Mouse (Mus musculus): ENCODE results near the gene 1810043G02Rik. TPM values are rescaled to one million over a fixed set of nuclear protein-coding genes. Genes with fewer than 3 reads are reported as not detected.
"Not testable (repeated sequence)": the region's sequence is repeated elsewhere in the genome, so short reads cannot be mapped to it uniquely, and the experiment has no call there.

Gene 1810043G02Rik
- polyA plus RNA-seq, 1 experiment: 22.2 TPM

DNA sequence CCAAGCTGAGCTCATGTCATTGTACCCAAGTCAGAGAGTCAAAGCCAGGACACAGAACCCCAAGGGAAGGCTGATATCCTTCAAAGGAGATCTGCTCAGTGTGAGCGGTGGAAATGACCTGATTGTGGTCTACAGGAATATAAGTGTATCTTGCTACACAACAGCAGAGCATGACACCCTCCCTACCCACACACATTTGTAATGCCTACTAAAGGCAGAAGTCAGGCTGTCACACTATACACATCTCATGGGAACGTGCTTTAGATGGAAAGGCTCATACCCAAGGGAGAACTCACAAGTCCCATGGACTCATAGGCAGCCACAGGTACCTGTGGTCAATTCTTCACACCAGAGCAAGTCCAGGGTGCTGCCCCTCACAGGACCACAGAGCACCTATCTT lies 24.0 kb downstream of the 1810043G02Rik start:
- H3K9me3 ChIP-seq: no peaks in the 10 kb centered on the region
- no peak overlapping the region for H3K4me3 ChIP-seq (replicated peaks)
- peaks cover 93% of the 10 kb centered on the region for H3K36me3 ChIP-seq (replicated peaks; ENCODE audit: low read length)
- H3K27me3 ChIP-seq (replicated peaks): no peaks in the 10 kb centered on the region
- peaks cover 36% of the 10 kb centered on the region for H3K4me1 ChIP-seq
- no peak for TF ChIP-seq GATA1 (IDR thresholded peaks at IDR 0.05; ENCODE audit: borderline replicate concordance, low read length)
- TF ChIP-seq FLI1 (IDR thresholded peaks at IDR 0.05; ENCODE audit: low read length): no peak

DNA sequence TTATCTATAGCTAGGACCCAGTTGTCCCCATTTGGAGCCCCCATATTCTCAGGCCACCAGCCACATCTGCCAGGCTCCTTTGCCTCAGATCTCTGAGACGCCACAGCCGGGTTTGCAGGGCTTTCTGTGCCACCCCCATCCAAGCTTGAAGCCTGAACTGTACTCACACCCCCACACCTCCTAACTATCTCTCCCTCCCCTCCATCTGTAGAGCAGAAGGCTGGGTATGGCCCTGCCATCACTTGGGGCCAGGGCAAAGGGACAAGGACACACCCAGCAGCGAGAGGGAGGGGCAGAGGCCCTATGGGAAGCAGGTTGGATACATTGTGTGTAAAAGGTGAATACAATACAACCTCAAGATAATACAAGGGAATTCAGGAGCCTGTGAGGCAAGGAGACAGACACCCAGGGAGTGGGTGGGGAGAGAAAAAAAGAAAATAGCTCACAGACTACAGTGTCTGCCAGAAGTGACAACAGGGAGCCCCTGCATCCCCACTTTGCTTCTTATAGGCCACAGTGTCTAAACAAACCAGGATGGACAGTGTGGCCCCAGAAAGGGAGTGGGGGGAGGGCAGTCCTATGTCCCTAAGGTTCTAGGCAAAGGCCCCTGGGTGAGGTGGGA lies 26.3 kb downstream of the 1810043G02Rik start:
- Histone ChIP-seq H3K27me3 (replicated peaks) (no peaks in the 10 kb centered on the region), H3K4me1 (peaks cover 54% of the 10 kb centered on the region), H3K36me3 (replicated peaks; ENCODE audit: low read length) (peaks cover 84% of the 10 kb centered on the region), H3K4me3 (replicated peaks) (no peak overlapping the region), H3K9me3 (no peaks in the 10 kb centered on the region)
- TF ChIP-seq FLI1 (IDR thresholded peaks at IDR 0.05; ENCODE audit: low read length) (no peak), GATA1 (IDR thresholded peaks at IDR 0.05; ENCODE audit: borderline replicate concordance, low read length) (no peak)

DNA sequence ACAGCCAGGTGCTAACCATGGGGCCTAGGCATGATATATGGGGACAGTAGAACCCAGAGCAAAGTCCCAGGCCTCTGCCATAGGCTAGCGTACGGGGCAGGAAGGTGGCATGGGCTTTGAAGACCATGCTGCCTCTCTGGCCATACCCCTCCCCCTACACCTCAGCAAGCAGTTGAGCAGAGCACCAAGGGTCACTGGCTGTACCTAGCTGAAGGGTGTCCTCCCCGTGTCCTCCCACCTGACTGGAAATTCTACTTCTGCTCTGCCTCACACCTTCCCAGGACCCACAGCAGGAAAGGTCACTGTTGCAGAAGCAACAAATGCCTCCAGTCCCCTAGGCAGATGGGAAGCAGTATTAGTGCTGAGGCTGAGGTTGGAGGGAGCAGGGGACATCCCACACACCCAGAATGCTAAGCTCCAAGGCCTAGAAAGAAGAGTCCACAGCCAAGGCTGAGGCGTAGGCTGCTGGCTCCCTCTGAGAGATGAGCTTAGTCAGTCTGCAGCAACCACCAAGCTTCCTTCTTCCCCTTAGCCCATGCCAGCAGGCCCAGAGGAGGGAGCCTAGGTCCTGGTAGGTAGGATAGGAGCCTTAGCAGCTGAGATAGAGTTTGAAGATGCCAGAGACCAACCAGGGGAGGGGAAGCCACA lies 27.6 kb downstream of the 1810043G02Rik start:
- H3K36me3 ChIP-seq (replicated peaks; ENCODE audit: low read length): peaks cover 71% of the 10 kb centered on the region

DNA sequence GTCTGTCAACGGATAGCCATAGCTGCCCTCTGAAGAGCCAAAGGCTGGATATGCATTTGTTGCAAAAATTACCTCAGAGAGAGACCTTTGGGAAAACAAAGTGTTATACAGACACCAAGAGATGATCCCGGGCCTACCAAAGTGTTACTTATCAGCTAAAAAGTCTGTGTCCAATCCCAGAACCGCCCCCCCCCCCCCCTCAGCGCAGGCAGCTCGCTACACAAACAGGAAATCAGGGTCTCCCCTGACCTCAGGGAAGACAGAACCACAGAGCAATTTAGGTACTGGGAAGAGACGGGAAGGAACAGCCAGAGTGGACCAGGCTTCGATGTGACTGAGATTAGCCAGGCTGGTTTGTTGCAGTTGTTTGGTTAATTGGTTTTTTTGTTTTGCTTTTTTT lies 28.9 kb downstream of the 1810043G02Rik start:
- H3K9me3 ChIP-seq: no peaks in the 10 kb centered on the region
- H3K36me3 ChIP-seq (replicated peaks; ENCODE audit: low read length): peaks cover 58% of the 10 kb centered on the region
- H3K4me3 ChIP-seq (replicated peaks): peak overlapping the region; percentile 82
- H3K27me3 ChIP-seq (replicated peaks): no peaks in the 10 kb centered on the region
- TF ChIP-seq GATA1 (IDR thresholded peaks at IDR 0.05; ENCODE audit: borderline replicate concordance, low read length): no peak
- no peak for TF ChIP-seq FLI1 (IDR thresholded peaks at IDR 0.05; ENCODE audit: low read length)
- peaks cover 60% of the 10 kb centered on the region for H3K4me1 ChIP-seq

More for the DNA sequence above, 27.6 kb downstream of the 1810043G02Rik start:
- Histone ChIP-seq H3K9me3 (no peaks in the 10 kb centered on the region), H3K27me3 (replicated peaks) (no peaks in the 10 kb centered on the region), H3K4me3 (replicated peaks) (peak overlapping the region; percentile 82), H3K4me1 (peaks cover 64% of the 10 kb centered on the region)
- TF ChIP-seq FLI1 (IDR thresholded peaks at IDR 0.05; ENCODE audit: low read length) (no peak), GATA1 (IDR thresholded peaks at IDR 0.05; ENCODE audit: borderline replicate concordance, low read length) (no peak)

DNA sequence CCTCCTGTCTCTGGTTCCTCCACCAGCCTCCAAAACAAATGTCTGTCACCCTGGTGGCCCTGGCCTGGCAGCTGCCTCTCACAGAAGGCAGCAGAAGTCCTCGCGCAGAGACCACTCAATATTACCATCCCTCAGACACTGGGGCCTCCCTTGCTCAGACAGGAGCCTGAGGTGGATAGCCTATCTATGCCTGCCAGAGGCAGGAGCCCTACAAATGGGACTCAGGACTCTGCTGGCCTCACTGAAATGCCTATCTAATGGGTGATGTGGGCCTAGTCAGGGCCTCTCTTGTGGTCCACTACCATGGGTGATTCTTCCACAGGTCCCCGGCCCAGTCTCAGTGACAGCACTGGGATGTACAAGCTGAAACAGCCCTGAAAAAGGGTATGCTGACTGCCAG lies 29.8 kb downstream of the 1810043G02Rik start:
- peak overlapping the region; percentile 99 for H3K4me3 ChIP-seq (replicated peaks)
- peaks cover 66% of the 10 kb centered on the region for H3K4me1 ChIP-seq
- TF ChIP-seq GATA1 (IDR thresholded peaks at IDR 0.05; ENCODE audit: borderline replicate concordance, low read length): no peak
- TF ChIP-seq FLI1 (IDR thresholded peaks at IDR 0.05; ENCODE audit: low read length): no peak
- H3K27me3 ChIP-seq (replicated peaks): no peaks in the 10 kb centered on the region
- H3K9me3 ChIP-seq: no peaks in the 10 kb centered on the region
- H3K36me3 ChIP-seq (replicated peaks; ENCODE audit: low read length): peaks cover 49% of the 10 kb centered on the region

DNA sequence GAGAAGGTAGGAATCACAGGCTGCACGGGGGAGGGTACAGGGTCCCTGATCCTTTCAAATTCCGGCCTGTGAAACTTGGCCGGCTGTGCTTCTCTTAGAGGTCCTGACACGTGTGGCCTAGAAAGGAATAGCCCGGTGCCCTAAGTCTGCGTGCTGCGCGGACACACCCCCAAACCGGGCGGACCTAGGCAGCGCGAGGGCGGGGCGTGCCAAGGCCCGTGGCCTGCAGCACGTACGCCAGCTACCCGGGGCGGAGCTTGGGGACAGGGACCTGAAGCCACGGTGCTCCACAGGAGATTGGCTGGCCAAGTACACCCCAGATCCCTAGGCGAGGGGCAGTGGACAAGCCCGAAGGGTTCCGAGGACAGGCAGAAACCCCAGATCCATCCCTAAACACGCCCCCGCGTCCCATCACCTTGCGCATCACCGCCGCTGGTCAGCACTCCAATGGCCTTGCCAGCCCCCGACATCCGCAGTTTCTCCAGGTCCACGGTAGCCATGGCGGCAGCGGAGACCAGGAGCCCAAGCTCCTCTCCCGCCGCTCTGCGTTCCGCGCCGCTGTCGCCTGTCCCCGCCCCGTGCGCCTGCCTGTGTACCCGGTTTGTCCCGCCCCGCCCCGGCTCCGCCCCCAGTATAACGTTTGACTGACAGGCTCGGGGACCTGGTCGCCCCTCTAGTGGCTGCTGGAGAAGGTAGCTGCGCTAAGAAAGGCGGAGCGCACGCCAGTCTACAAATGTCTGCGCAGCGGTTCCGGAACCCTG lies 31.0 kb downstream of the 1810043G02Rik start:
- Histone ChIP-seq H3K36me3 (replicated peaks; ENCODE audit: low read length) (peaks cover 40% of the 10 kb centered on the region), H3K4me3 (replicated peaks) (peak overlapping the region; percentile 99), H3K27me3 (replicated peaks) (no peaks in the 10 kb centered on the region), H3K9me3 (no peaks in the 10 kb centered on the region), H3K4me1 (peaks cover 67% of the 10 kb centered on the region)
- TF ChIP-seq GATA1 (IDR thresholded peaks at IDR 0.05; ENCODE audit: borderline replicate concordance, low read length): no peak
- TF ChIP-seq FLI1 (IDR thresholded peaks at IDR 0.05; ENCODE audit: low read length): no peak

DNA sequence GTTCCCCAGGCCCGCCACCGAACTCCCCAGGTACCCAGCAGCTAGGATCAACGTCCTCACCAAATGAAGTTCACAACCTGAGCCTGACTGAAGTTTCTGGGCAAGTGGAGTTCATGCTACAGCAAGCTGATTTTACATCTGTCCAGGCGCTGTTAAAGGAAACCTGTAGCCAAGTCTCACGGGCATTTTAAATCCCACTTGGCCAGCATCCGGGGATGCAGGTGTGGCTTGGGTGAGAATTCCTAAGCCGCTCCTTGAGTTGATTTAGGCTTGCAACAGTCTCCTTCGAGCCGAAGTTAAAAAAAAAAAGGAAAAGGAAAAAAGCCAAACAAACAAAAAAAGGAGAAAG lies 31.6 kb downstream of the 1810043G02Rik start, which contains the start of gene Pfkl:
TSS of gene Pfkl (minus strand) at position 139 of the 349 bp plus-strand sequence.
- TF ChIP-seq FLI1 (IDR thresholded peaks at IDR 0.05; ENCODE audit: low read length) (no peak), GATA1 (IDR thresholded peaks at IDR 0.05; ENCODE audit: borderline replicate concordance, low read length) (no peak)
- H3K9me3 ChIP-seq: peaks cover 2% of the 10 kb centered on the region; the same call in 1 of the 2 replicates
- peaks cover 35% of the 10 kb centered on the region for H3K36me3 ChIP-seq (replicated peaks; ENCODE audit: low read length)
- H3K4me1 ChIP-seq: peaks cover 62% of the 10 kb centered on the region
- H3K27me3 ChIP-seq (replicated peaks): no peaks in the 10 kb centered on the region
- H3K4me3 ChIP-seq (replicated peaks): peak within 1 kb of the TSS; percentile 99

DNA sequence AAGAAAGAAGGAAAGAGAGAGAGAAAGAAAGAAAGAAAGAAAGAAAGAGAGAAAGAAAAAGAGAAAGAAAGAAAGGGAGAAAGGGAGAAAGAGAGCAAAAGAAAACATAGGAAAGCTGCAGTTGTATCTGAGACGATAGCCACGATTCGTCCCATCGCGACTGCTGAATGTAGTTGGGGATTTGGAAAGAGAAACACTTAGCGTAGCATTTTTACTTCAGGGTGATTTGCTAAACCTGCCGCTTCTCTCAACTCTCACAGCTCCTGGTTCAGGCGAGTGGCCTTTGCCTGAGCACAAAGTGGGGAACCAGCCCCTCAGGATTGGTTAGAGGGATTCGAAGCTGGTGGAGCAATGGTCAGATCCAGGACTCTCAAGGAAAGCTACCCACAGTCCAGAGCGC lies 32.0 kb downstream of the 1810043G02Rik start:
- Histone ChIP-seq H3K36me3 (replicated peaks; ENCODE audit: low read length) (peaks cover 31% of the 10 kb centered on the region), H3K27me3 (replicated peaks) (no peaks in the 10 kb centered on the region), H3K4me3 (replicated peaks) (peak overlapping the region; percentile 90), H3K4me1 (peaks cover 59% of the 10 kb centered on the region), H3K9me3 (peaks cover 4% of the 10 kb centered on the region; the same call in 1 of the 2 replicates)
- TF ChIP-seq GATA1 (IDR thresholded peaks at IDR 0.05; ENCODE audit: borderline replicate concordance, low read length): no peak
- no peak for TF ChIP-seq FLI1 (IDR thresholded peaks at IDR 0.05; ENCODE audit: low read length)

DNA sequence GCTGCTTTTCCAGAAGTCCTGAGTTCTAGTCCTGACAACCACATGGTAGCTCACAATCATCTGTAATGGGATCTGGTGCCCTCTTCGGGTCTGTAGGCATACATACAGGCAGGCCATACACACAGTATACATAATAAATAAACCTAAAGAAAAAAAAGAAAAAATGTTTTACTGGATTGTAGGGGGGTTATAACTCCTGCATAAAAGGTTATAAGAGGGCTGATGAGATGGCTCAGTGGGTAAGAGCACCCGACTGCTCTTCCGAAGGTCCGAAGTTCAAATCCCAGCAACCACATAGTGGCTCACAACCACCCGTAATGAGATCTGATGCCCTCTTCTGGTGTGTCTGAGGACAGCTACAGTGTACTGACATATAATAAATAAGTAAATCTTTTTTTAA lies 32.8 kb downstream of the 1810043G02Rik start:
- H3K9me3 ChIP-seq; H3K27me3 ChIP-seq (replicated peaks); H3K4me3 ChIP-seq (replicated peaks): not testable (repeated sequence)
- H3K36me3 ChIP-seq (replicated peaks; ENCODE audit: low read length): peaks cover 23% of the 10 kb centered on the region
- peaks cover 58% of the 10 kb centered on the region for H3K4me1 ChIP-seq
